Mouse (Mus musculus) mouse trophoblast stem cell (cell line): ENCODE measurements around the gene Gm10638.

Experiments used
- in situ Hi-C, 2 experiments: fragments of 300-500 bp; cut with MseI, MboI; formaldehyde crosslinking; loops; 2 replicates in 1 of 2; 3 replicates in 1 of 2; pipeline ENCODE4 v1.15.1; 2025

Gm10638 gene

GRCm38 (mm10) chr8:86781094-86781493 lies 35.6 kb downstream of the Gm10638 start:
- in situ Hi-C loops: no loop called here

- in situ Hi-C loops: no loop called here
Observed at GRCm38 (mm10) chr8:86786498-86786897, 41.0 kb downstream of the Gm10638 start.

- in situ Hi-C loops: no loop called here
Observed at GRCm38 (mm10) chr8:86787891-86788420, 42.5 kb downstream of the Gm10638 start.

- in situ Hi-C loops: no loop called here
Observed at GRCm38 (mm10) chr8:86789576-86789975, 44.1 kb downstream of the Gm10638 start.

- in situ Hi-C loops: no loop called here
Observed at GRCm38 (mm10) chr8:86791542-86791941, 46.0 kb downstream of the Gm10638 start.

GRCm38 (mm10) chr8:86794716-86795115 lies 49.2 kb downstream of the Gm10638 start:
- in situ Hi-C loops: no loop called here
